In genomic region chr17:43929856-43930255, GRCm38 (mm10) we compare ENCODE assay signal across 16 mouse cellular contexts.
"Had no signal": no experiment of that assay in that cellular context is flagged by ENCODE, and none has a peak within 500 bp of the region (broad histone marks: within the 10 kb centered on the region; RNA-seq: fewer than 3 reads in every experiment).

No protein-coding gene starts in this region.

- H3K27ac ChIP-seq: neural tube, embryonic 13.5 days; neural tube, embryonic 15.5 days; stomach, embryonic 15.5 days; stomach, postnatal 0 days had no signal

- H3K9ac ChIP-seq: neural tube, embryonic 13.5 days; neural tube, embryonic 15.5 days; stomach, embryonic 15.5 days had no signal

- H3K27me3 ChIP-seq: neural tube, embryonic 13.5 days; neural tube, embryonic 15.5 days; stomach, embryonic 15.5 days had no signal

- DNase-seq: retina, postnatal 1 day; right cerebral cortex, adult 18-20 months; right cerebral cortex, postnatal 14 days; right cerebral cortex, postnatal 25 days; right cerebral cortex, postnatal 4 days; spleen, adult 18-20 months; thymus, adult 18-20 months; thymus, adult 2 months; thymus, postnatal 14 days; thymus, postnatal 25 days; thymus, postnatal 36 days; thymus, postnatal 4 days had no signal

- H3K36me3 ChIP-seq: neural tube, embryonic 13.5 days; neural tube, embryonic 15.5 days; stomach, embryonic 15.5 days had no signal

- H3K9me3 ChIP-seq: neural tube, embryonic 13.5 days; neural tube, embryonic 15.5 days; stomach, embryonic 15.5 days had no signal

- H3K4me1 ChIP-seq: neural tube, embryonic 13.5 days; neural tube, embryonic 15.5 days; stomach, embryonic 15.5 days had no signal

- H3K4me3 ChIP-seq: neural tube, embryonic 13.5 days; neural tube, embryonic 15.5 days; stomach, embryonic 15.5 days had no signal
